Mouse (Mus musculus): ENCODE measurements around the gene Upk1a. TPM values are rescaled to one million over a fixed set of nuclear protein-coding genes. Genes with fewer than 3 reads are reported as not detected.

Upk1a gene
- total and polyA plus RNA-seq, 2 experiments from 2014 or later = 0.84 to 1.5 TPM

DNA sequence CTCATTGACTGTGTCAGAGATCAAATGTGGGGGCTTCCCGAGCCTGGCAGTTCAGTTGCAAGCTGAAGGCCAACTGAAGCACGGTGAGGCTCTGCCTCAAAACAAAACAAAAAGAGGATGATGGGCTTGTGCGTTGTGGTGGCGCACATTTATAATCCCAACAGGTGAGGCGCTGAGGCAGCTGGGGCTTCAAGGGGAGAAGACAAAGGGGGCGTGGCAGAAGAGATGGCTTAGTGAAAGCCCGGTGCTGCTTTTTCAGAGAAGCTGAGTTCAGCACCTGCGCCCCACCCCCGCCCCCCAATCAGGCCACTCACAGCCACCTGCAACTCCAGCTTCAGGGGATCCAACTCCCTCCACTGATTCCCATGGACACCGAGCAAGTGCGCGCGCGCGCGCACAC, 4.2 kb downstream of the Upk1a start:
- H3K4me1 ChIP-seq (ENCODE audit: insufficient read depth, low read length) = no peaks in the 10 kb centered on the region
- no peak for ATAC-seq (ENCODE audit: low FRiP score)
- WGBS = 49% methylated on average over 16 of the region's 16 CpGs

DNA sequence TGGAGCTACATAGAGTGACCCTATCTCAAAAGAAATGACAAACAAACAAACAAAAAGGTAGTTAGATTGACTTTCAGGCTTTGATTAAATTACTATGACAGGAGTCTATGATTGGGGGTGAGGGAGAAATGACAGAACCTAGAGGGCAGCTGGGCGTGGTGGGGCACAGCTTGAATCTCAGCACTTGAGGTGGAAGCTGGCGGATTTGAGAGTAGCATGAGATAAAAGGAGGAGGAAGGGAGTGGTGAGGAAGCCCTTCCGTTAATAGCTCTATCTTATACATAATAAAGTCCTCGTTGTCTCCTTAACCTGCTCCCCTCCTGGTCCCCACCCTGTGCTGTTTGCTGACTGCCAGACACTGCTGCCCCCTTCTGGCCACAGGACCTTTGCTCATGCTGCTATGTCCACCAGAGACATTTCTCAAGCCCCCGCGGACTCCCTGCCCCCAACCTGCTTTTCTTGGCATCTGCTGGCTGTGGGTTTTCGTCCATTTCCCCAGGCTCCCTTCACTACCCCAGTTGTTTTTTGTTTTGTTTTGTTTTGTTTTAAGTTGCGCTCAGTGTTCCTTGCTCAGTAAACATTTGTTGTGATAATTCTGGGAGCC, 4.8 kb downstream of the Upk1a start:
- H3K4me2 ChIP-seq (ENCODE audit: low read depth, low read length, poor library complexity, severe bottlenecking) = no peak overlapping the region
- H3K27me3 ChIP-seq (ENCODE audit: insufficient read depth, low read length) = no peaks in the 10 kb centered on the region
- 28% methylated on average over 8 of the region's 8 CpGs for WGBS
- TF ChIP-seq CTCF (IDR thresholded peaks at IDR 0.05) = peak; percentile 64
- no peak overlapping the region for H3K9ac ChIP-seq (replicated peaks; ENCODE audit: low read length, poor library complexity, severe bottlenecking)
- no peak for ATAC-seq (ENCODE audit: low FRiP score)
- H3K9me3 ChIP-seq (ENCODE audit: low read length) = no peaks in the 10 kb centered on the region
- no peaks in the 10 kb centered on the region for H3K36me3 ChIP-seq (ENCODE audit: insufficient read depth, low read length)
- peak; percentile 37 for DNase-seq (ENCODE audit: low spot score)
- H3K4me3 ChIP-seq (ENCODE audit: low read depth, low read length) = no peak overlapping the region
- no peaks in the 10 kb centered on the region for H3K4me1 ChIP-seq (ENCODE audit: insufficient read depth, low read length)
- no peak overlapping the region for H3K27ac ChIP-seq (ENCODE audit: low read depth, low read length)

More for the DNA sequence above, 4.2 kb downstream of the Upk1a start:
- Histone ChIP-seq H3K27me3 (ENCODE audit: insufficient read depth, low read length) (no peaks in the 10 kb centered on the region), H3K4me2 (ENCODE audit: low read depth, low read length, poor library complexity, severe bottlenecking) (no peak overlapping the region), H3K36me3 (ENCODE audit: insufficient read depth, low read length) (no peaks in the 10 kb centered on the region), H3K9ac (replicated peaks; ENCODE audit: low read length, poor library complexity, severe bottlenecking) (no peak overlapping the region), H3K9me3 (ENCODE audit: low read length) (no peaks in the 10 kb centered on the region), H3K27ac (ENCODE audit: low read depth, low read length) (no peak overlapping the region), H3K4me3 (ENCODE audit: low read depth, low read length) (no peak overlapping the region)
- TF ChIP-seq CTCF (IDR thresholded peaks at IDR 0.05) = no peak
- DNase-seq (ENCODE audit: low spot score) = no peak

DNA sequence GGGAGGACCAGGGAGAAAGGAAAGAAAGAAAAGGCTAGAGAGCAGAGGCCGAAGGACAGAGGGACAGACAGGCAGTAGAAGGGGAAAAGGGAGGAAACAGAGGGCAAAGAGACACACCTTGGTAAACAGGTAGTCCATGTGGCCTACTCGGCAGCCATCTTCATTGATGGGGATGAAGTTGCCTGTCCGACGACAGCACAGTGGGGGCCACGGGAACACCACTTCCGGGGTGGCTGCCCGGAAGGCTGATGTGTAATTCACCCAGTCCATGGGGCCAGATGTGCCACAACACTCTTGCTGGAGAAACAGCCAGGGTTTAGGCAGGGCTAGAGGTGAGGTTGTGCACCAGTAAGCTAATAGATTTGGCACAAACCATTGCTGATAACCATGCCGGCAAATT, 7.7 kb downstream of the Upk1a start:
- no peak for DNase-seq (ENCODE audit: low spot score)
- WGBS = 89% methylated on average over 8 of the region's 8 CpGs
- no peaks in the 10 kb centered on the region for H3K36me3 ChIP-seq (ENCODE audit: insufficient read depth, low read length)
- ATAC-seq (ENCODE audit: low FRiP score) = no peak
- H3K4me2 ChIP-seq (ENCODE audit: low read depth, low read length, poor library complexity, severe bottlenecking) = no peak overlapping the region
- H3K9ac ChIP-seq (replicated peaks; ENCODE audit: low read length, poor library complexity, severe bottlenecking) = no peak overlapping the region
- H3K9me3 ChIP-seq (ENCODE audit: low read length) = no peaks in the 10 kb centered on the region
- H3K4me3 ChIP-seq (ENCODE audit: low read depth, low read length) = no peak overlapping the region
- H3K27ac ChIP-seq (ENCODE audit: low read depth, low read length) = no peak overlapping the region
- H3K27me3 ChIP-seq (ENCODE audit: insufficient read depth, low read length) = no peaks in the 10 kb centered on the region
- no peaks in the 10 kb centered on the region for H3K4me1 ChIP-seq (ENCODE audit: insufficient read depth, low read length)
- no peak for TF ChIP-seq CTCF (IDR thresholded peaks at IDR 0.05)

DNA sequence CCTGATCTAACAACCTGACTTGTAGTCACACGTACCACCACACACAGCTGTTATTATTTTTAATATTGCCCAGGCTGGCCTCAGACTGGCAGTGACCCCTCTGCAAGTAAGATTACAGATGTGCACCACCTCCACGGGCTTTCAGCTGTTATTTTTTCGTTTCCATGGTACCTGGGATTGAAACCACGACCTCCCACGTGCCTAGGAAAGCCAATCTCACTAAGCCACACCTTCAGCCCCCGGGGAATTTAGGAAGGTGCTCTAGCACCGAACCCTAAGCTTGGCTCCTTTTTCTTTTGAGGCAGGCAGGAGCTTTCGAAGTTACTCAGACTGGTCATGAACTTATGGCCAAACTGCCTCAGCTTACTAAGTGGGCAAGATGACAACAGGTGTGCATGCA, 8.2 kb downstream of the Upk1a start:
- H3K27me3 ChIP-seq (ENCODE audit: insufficient read depth, low read length) = no peaks in the 10 kb centered on the region
- DNase-seq (ENCODE audit: low spot score) (no peak), ATAC-seq (ENCODE audit: low FRiP score) (no peak)
- no peaks in the 10 kb centered on the region for H3K9me3 ChIP-seq (ENCODE audit: low read length)
- H3K9ac ChIP-seq (replicated peaks; ENCODE audit: low read length, poor library complexity, severe bottlenecking) = no peak overlapping the region
- TF ChIP-seq CTCF (IDR thresholded peaks at IDR 0.05) = no peak
- no peaks in the 10 kb centered on the region for H3K4me1 ChIP-seq (ENCODE audit: insufficient read depth, low read length)
- no peak overlapping the region for H3K4me3 ChIP-seq (ENCODE audit: low read depth, low read length)
- no peak overlapping the region for H3K4me2 ChIP-seq (ENCODE audit: low read depth, low read length, poor library complexity, severe bottlenecking)
- H3K36me3 ChIP-seq (ENCODE audit: insufficient read depth, low read length) = no peaks in the 10 kb centered on the region
- 60% methylated on average over 8 of the region's 8 CpGs for WGBS
- no peak overlapping the region for H3K27ac ChIP-seq (ENCODE audit: low read depth, low read length)

DNA sequence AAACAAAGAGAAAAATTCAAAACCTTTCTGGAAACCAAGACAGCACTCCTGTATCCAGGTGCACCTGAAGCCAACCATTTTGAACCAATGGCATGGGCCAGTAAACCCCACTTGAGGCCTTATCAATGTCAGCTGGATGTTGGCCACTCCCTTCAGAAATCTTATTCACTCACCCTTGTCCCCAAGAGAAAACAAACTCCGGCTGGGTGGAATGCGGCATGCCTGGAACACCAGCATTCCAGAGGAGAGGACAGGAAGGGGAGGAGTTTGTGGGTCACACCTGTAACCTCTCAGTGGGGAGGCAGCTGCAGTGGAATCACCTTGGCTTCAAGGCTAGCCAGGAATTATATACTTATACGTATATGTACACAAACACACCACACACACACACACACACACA, 10.1 kb downstream of the Upk1a start:
- Histone ChIP-seq H3K9ac (replicated peaks; ENCODE audit: low read length, poor library complexity, severe bottlenecking) (no peak overlapping the region), H3K4me3 (ENCODE audit: low read depth, low read length) (no peak overlapping the region), H3K4me1 (ENCODE audit: insufficient read depth, low read length) (no peaks in the 10 kb centered on the region), H3K36me3 (ENCODE audit: insufficient read depth, low read length) (no peaks in the 10 kb centered on the region), H3K27me3 (ENCODE audit: insufficient read depth, low read length) (no peaks in the 10 kb centered on the region), H3K27ac (ENCODE audit: low read depth, low read length) (no peak overlapping the region), H3K4me2 (ENCODE audit: low read depth, low read length, poor library complexity, severe bottlenecking) (no peak overlapping the region), H3K9me3 (ENCODE audit: low read length) (no peaks in the 10 kb centered on the region)
- no peak for DNase-seq (ENCODE audit: low spot score)
- ATAC-seq (ENCODE audit: low FRiP score) = no peak
- WGBS = 67% methylated on average over 3 of the region's 3 CpGs
- no peak for TF ChIP-seq CTCF (IDR thresholded peaks at IDR 0.05)

DNA sequence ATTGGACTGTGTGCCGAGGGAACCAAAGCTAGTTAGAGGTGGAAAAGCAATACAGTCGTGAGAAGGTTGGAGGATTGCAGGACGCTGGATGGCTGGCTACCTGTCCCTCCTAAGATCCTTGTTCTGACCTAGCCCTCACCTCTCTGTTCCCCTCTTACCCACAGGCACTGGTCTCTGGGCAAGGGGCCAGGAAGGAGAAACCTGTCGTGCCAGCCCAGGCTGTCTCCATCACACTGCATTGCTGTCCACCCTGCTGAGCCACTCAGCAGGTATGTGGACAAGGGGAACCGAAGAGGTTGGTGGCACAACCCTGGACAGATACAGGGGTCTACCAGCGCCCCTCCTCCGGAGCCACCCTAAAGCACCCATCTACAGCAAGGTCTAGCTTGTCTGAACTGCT, 12.0 kb downstream of the Upk1a start:
- TF ChIP-seq CTCF (IDR thresholded peaks at IDR 0.05) = no peak
- Histone ChIP-seq H3K4me1 (ENCODE audit: insufficient read depth, low read length) (no peaks in the 10 kb centered on the region), H3K4me2 (ENCODE audit: low read depth, low read length, poor library complexity, severe bottlenecking) (no peak overlapping the region), H3K36me3 (ENCODE audit: insufficient read depth, low read length) (no peaks in the 10 kb centered on the region), H3K9ac (replicated peaks; ENCODE audit: low read length, poor library complexity, severe bottlenecking) (no peak overlapping the region), H3K27me3 (ENCODE audit: insufficient read depth, low read length) (no peaks in the 10 kb centered on the region), H3K9me3 (ENCODE audit: low read length) (no peaks in the 10 kb centered on the region), H3K27ac (ENCODE audit: low read depth, low read length) (no peak overlapping the region), H3K4me3 (ENCODE audit: low read depth, low read length) (no peak overlapping the region)
- ATAC-seq (ENCODE audit: low FRiP score) (no peak), DNase-seq (ENCODE audit: low spot score) (no peak)
- WGBS = 72% methylated on average over 7 of the region's 7 CpGs

Measured in midbrain, postnatal 0 days (tissue).